Mouse (Mus musculus): ENCODE measurements around the gene Xlr5a.
A peak's percentile ranks its signal among the peaks of the same experiment; 100 is the strongest.
"Not testable (repeated sequence)": the region's sequence is repeated elsewhere in the genome, so short reads cannot be mapped to it uniquely, and the experiment has no call there.

The Xlr5a gene

GRCm38 (mm10) chrX:73148496-73148895 lies 144.3 kb downstream of the Xlr5a start, which contains the start of gene Xlr5b:
Gene Xlr5b (plus strand): TSS chrX:73148796.
- DNase-seq (ENCODE audit: low spot score in 2 of 2), result not testable (repeated sequence)

DNA sequence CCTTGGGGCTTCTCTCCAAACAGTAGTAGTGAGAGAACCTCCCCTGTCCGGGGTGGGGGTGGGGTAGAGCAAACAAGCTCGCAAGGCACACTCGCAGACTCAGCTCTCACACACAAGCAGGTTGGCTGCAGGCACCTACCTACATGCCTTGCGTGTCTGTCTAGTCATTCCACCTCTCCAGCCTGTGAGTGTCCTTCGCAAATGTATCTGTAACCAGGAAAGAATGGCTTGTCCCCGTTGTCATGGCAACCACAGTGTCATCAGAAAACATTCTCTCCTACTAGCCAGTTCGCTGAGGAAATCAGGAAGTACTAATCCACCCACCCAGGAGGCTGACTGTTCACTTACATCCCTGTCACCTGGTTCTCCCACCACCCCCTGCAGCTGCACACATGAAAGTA lies 149.6 kb downstream of the Xlr5a start:
- DNase-seq (ENCODE audit: low spot score in 2 of 2), result not testable (repeated sequence)

GRCm38 (mm10) chrX:73122859-73123829 lies 169.6 kb downstream of the Xlr5a start:
- DNase-seq (ENCODE audit: low spot score in 2 of 2), result not testable (repeated sequence)

DNA sequence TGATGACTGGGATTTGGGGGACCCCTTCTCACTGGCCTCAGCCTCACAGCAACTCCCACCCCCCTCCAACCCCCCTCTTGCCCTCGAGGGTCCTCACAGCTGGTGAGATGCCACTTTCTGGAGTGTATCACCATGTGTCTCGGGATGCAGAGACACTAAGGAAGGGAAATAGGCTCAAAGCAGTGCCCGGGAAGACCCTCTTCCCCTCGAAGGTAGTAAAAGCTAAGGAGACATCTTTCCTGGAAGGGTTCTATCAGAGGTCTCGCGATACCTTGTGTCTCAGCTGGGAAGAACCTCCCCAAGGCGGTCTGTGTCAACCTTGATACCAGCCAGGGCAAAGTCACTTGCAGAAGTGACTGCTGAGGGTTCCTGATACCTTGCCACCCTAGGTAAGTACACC lies 176.0 kb downstream of the Xlr5a start, which contains the start of gene Gm14685:
TSS of gene Gm14685 (plus strand) at position 301 of the 400 bp plus-strand sequence.
- not testable (repeated sequence) for DNase-seq (ENCODE audit: low spot score in 2 of 2)

DNA sequence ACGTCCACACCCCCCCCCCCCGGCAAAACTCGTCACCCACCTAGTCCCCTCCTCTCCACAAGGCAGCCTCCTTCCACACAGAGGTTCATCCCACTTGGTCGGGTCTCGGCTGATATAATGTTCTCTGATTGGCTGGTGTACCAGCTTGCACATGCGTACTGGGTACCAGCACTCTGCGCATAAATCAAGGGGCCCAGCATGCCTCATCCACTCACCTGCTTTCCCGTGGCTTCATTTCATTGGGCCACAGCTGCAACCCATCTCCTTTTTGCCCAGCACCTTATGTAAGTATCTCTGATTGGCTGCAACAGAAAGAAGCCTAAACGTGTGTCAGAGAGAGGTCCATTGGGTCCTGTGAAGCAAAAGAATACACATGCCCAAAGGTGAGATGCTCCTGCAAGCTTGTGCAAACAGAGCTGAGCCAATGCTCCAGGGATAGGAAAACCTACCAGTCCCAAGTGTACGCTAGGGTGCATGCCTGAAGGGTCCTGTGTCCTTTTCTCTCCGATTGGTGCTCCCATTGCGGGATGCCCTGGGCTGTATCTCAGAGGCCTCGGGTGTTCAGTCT lies 195.8 kb downstream of the Xlr5a start, which contains the start of gene Xlr3a:
TSS of gene Xlr3a (minus strand) at position 155 of the 568 bp plus-strand sequence.
- DNase-seq (ENCODE audit: low spot score in 2 of 2), result not testable (repeated sequence)

DNA sequence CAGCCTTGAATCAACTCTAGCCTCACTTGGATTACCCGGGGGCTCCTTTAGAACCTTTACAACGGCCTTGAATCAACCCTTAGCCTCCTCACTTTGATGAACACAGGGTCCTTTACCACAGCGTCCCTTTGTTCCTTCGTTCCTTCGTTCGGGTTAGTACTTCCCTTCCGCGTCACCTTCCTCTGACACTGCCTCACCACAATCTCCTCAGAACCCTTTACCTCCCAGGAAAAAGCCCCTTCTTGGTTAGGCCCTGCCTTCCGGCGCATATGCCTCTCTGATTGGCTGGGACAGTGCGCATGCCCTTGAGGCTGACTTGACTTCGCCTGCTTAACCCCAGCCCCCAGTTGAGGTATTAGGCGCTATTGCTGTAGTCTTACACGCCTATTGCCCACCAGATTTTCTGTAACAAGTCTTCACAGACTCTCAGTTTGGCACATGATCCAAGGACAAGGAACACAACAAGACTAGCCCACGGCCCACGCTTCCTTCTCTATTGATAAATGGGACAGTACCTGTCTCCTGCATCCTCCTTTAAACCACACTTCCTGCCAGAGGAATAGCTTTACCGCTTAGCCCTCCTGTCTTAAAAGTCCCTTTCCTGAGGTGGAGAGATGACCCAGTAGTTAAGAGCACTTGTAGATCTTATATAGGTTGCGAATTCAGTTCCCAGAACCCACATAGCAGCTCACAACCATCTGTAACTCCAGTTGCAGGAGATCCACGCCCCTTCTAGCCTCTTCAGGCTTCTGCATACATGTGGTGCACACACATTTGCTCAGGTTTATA lies 210.3 kb downstream of the Xlr5a start, which contains the start of gene Xlr4a:
TSS of gene Xlr4a (minus strand) at position 212 of the 789 bp plus-strand sequence.
- peak in 1 of 2 experiments; percentile 15 for DNase-seq (ENCODE audit: low spot score in 2 of 2)

DNA sequence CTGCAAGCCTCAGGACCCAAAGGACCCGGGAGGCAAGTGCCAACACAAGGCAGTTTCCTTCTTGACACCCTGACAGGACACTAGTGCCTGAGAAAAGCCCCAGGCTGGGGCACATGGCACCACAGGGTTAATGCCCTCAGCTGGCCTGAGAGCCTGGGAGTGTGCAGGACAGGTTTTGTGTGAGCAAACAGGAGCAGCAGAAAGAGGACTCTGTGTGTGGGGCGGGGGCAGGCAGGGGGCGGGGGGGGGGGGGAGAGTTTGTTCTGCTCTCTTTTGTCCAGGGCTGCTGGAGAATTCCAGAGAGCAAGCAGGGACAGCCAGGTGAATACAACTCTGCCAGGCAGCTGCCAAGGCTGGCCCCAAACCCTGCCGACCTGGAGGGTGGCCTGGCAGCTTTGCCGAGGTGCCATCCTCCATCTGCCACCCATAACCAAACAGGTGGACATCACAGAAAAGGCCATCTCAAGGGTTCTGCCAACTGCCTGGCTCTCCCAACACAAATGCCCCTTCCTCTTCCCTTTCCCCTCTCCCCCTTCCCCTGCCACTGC lies 225.9 kb downstream of the Xlr5a start:
- not testable (repeated sequence) for DNase-seq (ENCODE audit: low spot score in 2 of 2)

- DNase-seq (ENCODE audit: low spot score in 2 of 2), result no peak
Measured at GRCm38 (mm10) chrX:73064415-73064793, 228.4 kb downstream of the Xlr5a start, which contains the start of gene Pnma3. Gene Pnma3 (plus strand): TSS chrX:73064787.

DNA sequence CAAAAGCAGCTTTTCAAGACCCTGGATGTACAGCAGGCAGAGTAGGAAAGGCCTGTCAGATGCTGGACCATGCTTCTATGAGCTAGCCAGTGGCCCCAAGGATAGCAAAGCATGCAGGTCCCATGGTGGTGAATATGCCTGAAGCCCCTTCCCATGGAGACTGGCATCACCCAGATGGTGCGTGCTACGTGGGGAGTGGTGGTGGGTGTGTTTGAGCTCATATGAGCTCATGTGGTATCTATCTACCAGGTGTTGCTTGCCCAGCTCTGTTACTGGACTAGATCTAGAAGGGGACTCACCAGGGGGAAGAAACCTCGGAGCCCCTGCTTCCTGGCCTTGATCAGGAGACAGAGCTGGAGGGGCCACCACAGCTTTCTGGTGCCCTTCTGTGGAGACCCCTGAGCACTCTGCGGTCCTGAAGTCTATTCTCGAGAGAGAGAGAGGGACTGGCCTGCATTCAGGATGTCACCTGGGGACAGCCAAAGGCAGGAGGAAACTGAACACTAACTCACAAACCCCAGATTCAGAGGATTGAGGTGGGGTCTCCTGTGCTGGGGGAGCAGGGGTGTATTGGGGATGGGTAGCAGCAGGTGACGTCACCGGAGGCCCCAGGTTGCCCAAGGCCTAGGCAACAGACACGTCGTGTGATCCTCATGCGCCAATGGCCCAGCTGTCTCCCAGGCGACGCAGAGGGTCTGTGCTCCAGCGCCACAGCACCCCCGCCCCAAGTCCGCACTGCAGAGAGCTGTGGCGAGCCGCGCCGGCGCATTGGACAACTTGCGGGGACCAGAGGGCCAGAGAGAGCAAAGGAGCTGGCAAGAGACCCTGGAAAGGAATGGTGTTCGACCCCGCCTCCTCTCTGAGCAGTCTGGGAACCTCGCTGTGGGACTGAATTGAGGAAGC lies 229.0 kb downstream of the Xlr5a start:
- DNase-seq (ENCODE audit: low spot score in 2 of 2), result no peak

DNA sequence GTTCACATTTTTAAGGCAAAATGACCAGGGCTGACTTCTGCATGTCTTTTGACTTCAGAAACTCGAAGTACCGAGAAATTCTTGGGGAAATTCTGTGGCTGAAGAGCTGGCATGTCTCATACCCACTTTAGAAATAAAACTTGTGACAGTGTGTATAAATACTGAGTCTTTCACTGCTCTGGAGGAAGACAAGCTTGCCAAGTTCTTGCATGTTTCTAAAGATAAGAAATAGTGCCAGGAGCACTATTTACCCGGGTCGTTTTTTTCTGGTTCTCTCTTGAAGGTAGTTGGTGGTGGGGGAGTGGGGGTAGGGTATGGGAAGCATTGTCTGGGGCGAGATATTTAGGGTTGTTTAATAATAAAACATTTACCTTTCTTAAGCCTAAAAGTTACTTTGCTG lies 230.5 kb downstream of the Xlr5a start:
- no peak for DNase-seq (ENCODE audit: low spot score in 2 of 2)

GRCm38 (mm10) chrX:73061528-73061927 lies 231.2 kb downstream of the Xlr5a start:
- no peak for DNase-seq (ENCODE audit: low spot score in 2 of 2)

Measured in thymus, postnatal 10 days (tissue).